Mouse (Mus musculus): Measurements from ENCODE around the gene Herc1. TPM values are rescaled to one million over a fixed set of nuclear protein-coding genes. Genes with fewer than 3 reads are reported as not detected.

The Herc1 gene
- total RNA-seq, 2 experiments from 2014 or later: 39.9 to 41.7 TPM

DNA sequence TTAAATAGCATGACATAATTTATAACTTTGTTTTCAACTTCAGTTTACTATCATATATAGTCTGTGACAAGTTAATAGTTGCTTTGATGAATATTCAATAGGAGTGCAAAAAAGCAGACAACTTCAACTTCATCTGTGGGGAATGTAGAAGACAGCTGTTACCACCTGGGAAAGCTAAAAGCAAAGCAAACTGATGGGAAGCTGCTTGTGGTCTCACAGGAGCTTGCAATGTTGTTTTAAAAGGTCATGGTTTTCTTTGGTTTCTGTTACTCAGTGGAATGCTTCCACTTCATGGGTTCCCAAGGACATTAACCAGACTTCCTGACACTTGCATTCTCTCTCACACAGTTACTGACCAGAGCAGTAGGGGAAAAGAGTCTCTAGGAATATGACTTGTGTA lies 138.5 kb downstream of the Herc1 start:
- no peak for ATAC-seq (replicated peaks; ENCODE audit: poor library complexity)

DNA sequence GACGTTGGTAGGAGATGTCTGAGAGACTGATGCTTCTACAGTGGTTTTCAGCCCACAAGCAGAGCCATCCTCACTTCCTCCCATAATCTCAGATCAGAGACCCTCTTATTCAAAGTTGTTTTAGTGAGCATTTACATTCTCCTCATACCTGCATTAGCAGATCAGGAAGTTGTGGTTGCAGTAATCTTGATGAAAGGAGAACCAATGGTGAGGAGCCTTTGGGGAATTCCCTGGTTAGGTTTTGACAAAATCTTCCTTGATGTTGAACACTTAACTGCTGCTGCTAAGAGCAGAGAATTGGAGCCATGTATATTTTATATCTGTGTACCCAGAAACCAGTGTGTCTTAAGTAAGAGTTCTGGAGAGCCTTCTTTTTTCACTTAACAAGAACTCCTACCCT lies 142.1 kb downstream of the Herc1 start:
- no peak for ATAC-seq (replicated peaks; ENCODE audit: poor library complexity)

DNA sequence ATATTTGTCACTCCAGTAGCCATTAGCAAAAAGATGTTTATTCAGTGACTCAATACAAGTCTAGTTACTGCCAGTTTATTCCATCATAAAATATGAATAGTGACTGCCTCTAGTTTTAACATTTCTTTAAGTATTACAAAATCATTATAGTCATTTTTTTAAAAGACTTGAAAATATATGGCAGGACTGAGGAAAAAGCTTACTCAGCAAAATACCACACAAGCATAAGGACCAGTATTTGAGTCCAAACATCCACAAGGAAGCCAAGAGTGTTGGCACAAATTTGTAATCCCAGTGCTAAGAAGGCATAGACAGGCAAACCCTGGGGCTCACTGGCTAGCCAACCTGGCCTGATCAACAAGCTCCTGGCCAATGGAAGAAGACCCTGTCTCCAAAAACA lies 143.7 kb downstream of the Herc1 start:
- no peak for ATAC-seq (replicated peaks; ENCODE audit: poor library complexity)

DNA sequence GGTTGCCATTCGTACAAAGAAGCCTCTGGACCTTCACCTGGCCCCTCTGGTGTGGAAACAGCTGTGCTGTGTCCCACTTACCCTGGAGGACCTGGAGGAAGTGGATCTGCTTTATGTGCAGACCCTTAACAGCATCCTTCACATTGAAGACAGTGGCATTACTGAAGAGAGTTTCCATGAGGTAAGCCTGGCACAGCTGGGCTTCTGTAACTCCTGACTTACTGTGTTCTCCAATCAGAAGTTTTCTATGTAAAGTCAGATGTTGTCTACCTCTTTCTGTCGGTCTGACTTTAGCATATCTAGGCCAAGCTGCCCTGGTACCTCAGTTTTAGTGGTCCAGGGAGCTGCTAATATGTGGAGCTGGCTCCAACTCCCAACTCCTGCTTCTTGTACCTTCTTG lies 151.0 kb downstream of the Herc1 start:
- no peak for ATAC-seq (replicated peaks; ENCODE audit: poor library complexity)

DNA sequence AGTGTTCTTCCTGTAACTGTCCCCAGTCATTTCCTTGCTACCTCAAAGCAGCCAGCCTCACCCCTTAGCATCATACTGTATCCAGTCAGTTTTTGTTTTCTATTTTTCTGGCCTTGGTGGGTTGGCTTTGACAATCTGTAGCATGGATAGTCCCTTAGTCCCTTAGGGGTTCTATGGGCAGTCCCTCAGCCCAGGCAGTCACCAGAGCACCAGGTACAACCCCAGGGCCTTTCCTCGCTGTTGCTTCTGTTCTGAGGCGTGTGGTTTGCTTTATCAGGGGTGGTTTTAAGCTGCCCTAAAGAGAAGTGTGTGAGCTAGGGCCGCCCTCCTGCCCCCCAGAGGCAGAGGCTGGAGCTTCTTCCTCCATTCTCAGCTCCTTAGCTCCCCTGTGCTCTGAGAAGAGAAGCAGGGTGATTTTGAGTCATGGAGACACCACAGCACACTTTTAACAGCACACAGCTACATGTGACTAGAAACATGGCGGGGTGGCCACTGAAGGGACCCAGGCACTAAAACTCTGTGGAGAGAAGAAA lies 153.7 kb downstream of the Herc1 start:
- ATAC-seq (replicated peaks; ENCODE audit: poor library complexity): peak; percentile 82

DNA sequence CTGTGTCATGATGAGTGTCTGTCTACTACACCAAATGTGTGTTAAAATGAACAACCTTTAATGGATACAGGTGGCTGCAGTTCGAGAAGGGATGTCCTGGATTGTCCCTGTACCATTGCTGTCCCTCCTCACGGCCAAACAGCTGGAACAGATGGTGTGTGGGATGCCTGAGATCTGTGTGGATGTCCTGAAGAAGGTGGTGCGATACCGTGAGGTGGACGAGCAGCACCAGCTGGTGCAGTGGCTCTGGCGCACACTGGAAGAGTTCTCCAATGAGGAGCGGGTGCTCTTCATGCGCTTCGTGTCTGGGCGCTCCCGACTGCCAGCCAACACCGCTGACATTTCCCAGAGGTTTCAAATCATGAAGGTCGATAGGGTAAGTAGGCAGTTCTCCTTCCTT lies 154.3 kb downstream of the Herc1 start:
- ATAC-seq (replicated peaks; ENCODE audit: poor library complexity): no peak

DNA sequence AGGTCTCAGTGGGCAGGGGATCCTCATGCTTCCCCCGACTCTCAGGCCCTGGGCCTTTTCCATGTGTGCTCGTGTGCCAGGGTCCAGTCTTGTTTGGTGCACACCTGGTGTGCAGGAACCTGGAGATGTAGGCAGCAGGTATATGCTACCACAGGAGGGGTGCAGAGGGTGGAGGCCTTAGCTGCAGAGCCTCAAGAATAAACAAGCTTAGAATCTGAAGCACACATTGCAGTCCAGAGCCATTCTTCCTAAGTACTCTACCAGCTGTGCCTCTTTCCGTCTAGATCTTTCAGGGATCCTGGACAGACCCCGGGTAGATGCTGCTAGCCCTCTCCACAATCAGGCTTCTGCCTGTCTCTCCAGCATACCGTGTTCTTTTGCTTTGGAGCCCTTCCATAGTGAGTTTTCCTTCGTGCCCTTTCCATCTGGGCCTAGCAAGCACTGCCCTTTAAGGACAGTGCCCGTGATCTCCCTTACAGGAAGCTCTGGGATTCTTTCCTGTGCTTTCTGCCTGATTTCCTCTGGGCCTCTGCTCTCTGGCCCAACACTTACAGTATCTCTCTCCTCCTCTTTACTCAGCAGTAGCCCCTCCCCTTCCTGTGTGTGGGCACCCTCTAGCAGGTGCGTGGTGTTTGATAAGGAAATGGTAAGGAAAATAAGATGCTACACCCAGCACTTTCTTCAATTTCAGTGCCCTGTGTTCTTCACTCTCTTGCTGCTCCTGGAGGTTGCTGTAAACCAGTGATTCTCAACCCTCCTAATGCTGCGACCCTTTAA lies 155.1 kb downstream of the Herc1 start:
- peak; percentile 92 for ATAC-seq (replicated peaks; ENCODE audit: poor library complexity)

DNA sequence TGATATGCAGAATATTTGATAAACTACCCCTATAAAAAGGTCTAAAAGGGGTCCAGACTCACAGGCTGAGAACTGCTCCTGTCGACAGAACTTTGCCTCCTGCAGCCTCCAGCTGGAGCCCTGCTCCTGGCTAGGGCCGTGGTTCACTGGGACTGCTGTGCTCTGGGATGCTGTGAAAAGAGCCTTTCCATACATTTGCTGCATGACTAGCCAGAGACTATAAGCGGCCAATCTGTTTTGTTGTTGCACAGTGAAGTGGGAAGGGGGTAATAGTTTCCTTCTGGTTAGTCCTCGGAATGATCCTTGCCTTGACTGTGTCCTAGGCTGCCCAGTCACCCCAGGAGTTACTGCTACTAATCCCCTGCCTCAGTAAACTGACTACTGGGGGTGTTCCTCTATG lies 155.8 kb downstream of the Herc1 start:
- ATAC-seq (replicated peaks; ENCODE audit: poor library complexity): no peak

DNA sequence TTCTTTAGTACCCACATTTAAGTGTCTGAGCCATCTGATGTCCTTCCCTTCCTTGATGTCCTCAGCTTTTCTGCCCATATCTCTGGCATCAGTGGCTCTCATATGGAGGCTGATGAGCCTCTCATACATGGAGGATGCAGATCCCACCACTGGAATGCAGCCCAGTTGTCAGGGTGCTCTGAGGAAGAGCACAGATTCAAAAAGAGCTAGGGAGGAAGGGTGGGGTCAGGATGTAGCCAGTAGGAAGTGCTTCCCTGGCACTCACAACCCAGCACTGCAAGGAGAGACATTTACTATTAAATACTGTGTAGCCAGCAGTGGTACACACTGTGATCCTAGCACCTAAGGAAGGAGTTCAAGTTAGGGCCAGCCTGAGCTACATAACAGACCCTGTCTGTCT lies 156.2 kb downstream of the Herc1 start:
- ATAC-seq (replicated peaks; ENCODE audit: poor library complexity): no peak

DNA sequence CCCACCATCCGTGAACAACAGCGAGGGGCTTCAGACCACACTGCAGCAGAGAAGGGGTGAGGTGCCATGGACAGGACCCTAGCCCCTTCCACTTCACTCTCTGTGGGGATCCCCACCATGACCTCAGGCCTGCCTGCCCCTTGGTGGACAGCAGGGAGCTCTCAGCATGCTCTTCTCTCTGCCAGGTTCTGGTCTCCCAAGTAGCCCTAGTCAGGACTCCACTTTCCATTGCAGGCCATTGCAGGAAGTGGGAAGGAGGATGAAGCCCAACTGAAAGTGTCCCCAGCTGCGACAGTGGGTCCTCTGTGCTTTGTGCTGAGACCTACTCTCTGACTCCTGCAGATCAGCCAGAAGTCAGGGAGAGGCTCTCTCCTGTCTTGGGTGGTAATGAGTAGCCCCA lies 157.4 kb downstream of the Herc1 start:
- ATAC-seq (replicated peaks; ENCODE audit: poor library complexity): no peak

DNA sequence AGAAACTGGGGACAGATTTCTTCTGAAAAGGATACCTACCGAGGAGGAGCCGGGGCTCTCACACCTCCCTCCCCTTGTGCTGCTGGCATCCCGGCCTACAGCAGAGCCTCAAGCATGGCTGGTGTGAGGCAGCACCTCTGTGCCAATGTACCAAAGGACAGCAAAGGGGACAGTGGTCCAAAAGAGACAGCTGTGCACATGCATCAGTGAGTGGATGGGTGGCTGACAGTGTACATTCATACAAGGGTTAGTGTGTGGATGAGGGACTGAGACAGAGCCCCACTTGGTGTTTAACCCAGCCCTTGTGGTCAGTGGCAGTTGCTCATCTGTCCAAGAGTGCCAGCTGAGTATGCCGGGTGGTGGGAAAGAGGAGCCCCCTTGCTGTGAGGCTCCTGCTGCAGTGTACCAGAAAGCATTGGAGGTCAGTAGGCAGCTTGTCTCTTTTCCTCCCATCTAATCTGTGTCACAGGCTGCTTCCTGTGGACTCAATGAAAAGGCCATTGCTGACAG lies 158.7 kb downstream of the Herc1 start:
- ATAC-seq (replicated peaks; ENCODE audit: poor library complexity): no peak

DNA sequence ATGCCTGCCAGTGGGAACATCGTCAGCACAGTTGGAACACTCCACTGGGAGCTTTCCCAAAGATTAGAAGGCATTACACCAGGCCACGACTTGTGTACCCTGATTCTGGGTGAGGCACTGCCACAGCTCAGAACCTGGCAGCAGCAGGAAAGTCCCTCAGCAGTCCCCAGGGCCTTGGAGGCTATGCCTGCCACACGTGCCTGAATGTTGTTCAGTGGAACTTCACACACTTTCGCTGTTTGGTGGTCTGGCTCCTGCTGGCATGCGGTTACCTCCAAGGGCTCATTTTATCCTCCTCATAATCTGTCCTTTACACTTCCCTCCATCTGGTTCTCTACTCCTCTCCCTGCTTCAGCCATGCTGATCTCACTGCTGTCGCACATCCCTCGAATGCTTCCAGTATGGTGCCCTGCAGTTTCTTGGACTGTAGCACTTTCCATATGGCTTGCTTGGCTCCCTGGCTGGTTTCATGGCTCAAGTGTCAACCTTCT lies 160.1 kb downstream of the Herc1 start:
- ATAC-seq (replicated peaks; ENCODE audit: poor library complexity): no peak

DNA sequence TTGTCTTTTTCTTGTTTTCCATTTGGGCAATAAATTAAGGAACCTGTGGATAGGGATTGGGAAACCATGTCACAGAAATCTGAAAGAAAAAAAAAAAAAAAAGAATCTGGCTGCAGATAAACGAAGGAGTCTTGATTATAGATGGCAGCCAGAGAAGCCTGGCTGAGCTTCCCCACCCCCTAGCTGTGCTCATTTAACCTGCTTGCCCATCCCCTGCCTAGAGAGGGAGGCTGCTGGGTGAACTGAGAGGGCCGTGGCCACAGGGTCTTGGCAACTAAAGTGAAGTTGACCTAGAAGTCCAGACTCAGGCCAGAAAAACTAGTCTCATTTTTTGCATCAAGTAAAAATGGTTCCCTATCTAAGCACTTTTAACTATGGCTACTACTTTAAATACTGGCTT lies 160.7 kb downstream of the Herc1 start:
- no peak for ATAC-seq (replicated peaks; ENCODE audit: poor library complexity)

DNA sequence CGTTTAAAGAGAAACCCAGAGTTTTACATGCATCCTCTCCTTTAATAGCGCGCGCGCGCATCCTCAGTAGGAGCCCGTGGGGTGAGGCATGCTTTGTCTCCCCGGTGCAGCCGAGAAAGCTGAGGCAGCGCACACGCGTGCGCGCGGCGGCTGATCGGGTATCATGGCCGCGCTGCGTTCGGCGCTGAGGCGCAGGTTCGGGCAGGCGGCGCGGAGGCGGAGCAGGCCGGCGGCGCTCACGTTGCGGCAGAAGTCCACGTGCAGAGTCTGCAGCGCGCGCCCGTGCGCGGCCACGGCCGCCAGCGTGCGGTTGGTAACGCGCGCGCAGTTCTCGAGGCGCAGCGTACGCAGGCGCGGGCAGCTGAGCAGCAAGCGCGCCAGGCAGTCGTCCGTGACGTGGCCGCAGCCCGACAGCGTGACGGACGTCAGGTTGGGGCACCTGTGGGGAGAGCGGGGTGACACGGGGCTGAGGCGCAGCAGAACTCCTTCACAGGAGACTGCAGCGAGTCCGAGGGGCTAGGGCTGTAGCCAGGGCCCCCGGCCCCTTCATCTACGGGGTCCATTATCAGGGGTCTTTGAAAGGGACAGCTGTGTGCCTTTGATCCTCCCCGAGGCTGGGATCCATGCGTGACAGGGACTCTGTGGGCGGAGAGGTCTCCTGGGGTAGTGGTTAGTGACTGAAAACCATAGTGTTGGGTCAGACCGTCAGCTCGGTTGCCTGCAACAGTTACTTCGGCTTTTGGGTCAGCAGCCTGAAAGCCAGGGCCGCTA lies 161.5 kb downstream of the Herc1 start:
- peak; percentile 69 for ATAC-seq (replicated peaks; ENCODE audit: poor library complexity)

DNA sequence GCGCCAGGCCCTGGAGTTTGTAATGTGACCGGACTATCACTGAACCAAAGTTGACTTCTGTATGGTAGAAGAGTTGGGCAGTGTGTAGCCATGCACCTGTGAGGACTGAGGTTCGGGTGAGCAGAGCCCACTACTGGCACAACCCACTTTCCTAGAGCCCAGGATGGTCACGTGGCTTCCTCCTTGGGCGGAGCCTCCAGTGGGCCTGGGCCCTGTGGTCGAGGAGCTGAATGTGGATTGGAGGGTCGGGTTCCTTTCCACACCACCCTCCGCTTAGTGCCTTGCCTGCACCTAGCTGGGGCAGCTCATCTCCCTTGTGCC lies 162.1 kb downstream of the Herc1 start:
- ATAC-seq (replicated peaks; ENCODE audit: poor library complexity): peak; percentile 75

DNA sequence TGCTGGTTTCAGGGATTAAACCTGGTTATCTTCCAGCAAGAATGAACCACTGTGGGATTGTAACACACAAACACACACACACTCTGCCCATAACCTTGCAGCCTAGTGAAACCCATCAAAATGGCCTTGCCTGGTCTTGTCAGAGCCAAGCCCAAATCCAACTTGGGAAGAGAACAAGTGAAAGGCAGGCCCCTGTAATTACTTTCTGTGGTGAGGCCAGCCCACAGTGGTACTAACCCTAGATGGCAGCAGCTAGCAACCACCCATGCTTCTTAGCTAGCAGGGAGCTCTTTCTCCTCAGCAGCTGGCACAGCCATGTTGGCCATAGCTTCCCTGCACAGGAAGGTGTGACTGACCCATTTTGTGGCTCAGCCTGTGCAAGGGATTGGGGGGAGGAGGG lies 162.9 kb downstream of the Herc1 start:
- peak; percentile 13; the same call in 1 of the 2 replicates for ATAC-seq (replicated peaks; ENCODE audit: poor library complexity)

DNA sequence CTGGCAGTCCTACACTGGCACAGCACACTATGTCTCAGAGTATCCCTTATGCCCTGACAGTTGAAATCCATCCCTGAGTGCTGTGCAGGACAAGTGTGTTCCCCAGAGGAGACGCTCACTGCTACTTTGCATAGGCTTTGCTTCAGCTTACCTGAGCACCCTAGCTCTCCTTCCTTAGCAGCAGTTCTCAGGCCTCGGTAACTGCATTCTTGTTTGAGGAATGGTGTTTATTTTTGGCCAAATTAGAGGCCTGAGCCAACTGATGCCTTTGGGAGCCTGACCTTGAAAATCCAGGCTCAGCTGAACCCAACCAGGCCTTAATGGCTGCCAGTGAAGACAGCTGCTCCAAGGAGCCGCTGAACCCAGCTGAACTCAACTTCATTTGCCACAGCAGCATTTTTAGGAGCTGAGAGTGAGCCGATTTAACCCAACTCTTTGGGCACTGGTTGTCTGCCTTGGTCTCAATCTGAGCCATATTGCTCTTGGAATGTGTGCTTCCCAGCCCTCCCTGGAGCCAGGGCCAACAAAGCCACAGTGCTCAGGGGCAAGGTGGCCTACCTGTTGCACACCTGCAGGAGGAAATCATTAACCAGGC lies 163.5 kb downstream of the Herc1 start:
- ATAC-seq (replicated peaks; ENCODE audit: poor library complexity): no peak

DNA sequence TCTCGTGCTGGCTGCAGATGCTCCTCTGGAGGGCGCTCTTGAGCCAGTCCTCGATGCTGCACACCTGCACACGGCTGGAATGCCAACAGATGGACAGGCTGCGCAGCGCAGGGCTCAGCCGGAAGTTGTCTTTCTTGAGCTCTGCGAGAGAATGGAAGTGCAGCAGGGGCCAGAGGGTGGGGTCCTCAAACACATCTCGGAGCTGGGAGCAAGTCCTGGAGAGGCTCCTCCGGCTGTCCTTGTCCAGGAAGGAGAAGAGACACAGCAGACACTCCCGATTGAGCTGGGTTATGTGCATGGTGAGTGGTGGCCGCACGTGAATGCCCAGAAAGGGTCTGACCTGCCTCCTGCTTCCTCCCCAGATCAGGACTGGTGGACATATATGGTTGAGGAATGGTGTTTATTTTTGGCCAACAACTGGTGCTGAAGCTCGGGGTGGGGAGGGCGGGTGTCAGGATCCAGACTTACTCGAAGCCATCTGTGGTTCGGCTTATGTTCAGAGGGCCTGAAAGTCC lies 164.1 kb downstream of the Herc1 start, which contains the start of gene Fbxl22:
TSS of gene Fbxl22 (minus strand) at position 338 of the 515 bp plus-strand sequence.
- ATAC-seq (replicated peaks; ENCODE audit: poor library complexity): no peak

DNA sequence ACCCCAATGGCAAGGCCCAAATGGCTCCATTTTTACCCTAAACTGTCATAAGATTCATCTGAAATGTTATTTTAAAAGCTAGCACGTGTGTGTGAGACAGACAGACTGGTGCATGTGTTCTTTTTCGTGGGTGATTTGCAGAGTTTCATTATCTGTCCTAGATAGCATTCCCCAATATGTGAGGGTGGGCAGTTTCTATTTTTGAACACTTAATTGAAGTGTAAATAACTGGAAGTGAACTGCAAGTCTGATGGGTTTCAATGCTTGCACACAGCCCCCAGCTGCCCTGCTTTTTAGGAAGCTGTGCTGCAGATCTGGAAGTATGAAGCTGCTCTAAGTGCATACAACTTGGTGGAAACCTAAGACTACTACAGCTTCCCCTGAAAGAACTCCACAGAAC lies 164.9 kb downstream of the Herc1 start:
- ATAC-seq (replicated peaks; ENCODE audit: poor library complexity): no peak

DNA sequence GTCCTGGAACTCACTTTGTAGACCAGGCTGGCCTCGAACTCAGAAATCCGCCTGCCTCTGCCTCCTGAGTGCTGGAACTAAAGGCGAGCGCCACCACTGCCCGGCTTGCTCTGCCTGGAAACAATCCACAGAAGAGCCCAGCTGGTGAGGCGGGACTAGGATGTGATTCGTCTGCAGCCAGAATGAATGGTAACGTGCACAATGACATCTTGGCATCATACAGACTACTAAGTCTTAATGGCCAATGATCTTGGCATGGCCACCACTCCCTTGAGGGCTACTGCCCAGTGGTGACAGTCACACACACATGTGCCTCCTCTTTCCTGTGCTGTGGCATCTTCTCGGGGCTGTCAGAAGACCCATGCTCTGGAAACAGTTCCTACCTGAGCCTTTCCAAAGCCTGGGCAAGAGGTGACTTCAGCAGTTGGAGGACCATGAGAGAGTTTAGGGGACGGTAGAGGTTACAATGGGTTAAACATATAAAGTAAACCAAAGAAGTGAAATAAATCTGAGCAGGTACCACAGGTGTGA lies 165.5 kb downstream of the Herc1 start:
- no peak for ATAC-seq (replicated peaks; ENCODE audit: poor library complexity)

All from megakaryocyte progenitor cell, adult 5-6 weeks (primary cell).